Mouse (Mus musculus): ENCODE data around the gene Etfbkmt.

Etfbkmt gene

GRCm38 (mm10) chr6:149189340-149189922, 49.8 kb downstream of the Etfbkmt start:
- TF ChIP-seq GATA4 (IDR thresholded peaks at IDR 0.05; ENCODE audit: insufficient replicate concordance, low read length): no peak

- no peak for TF ChIP-seq GATA4 (IDR thresholded peaks at IDR 0.05; ENCODE audit: insufficient replicate concordance, low read length)
Measured at GRCm38 (mm10) chr6:149193276-149193905, 53.7 kb downstream of the Etfbkmt start.

DNA sequence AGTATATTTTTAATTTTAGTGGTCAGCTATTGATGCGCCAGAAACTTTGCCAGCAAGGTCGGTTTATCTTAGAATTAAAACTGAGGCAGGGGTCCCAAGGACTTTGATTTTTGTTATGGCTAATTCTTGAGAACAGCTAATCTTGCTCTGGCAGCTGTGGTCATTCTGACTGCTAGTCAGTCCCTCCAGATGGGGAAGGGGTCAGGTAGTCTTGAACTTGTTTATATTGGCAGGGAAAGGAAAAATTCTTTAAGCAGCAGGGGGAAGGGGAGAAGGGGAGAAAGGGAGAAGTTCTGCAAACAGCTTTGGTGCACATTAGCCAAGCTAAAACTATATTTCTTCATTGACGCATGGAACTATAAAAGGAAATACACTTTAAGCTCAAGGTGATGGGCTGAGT, 57.5 kb downstream of the Etfbkmt start:
- TF ChIP-seq GATA4 (IDR thresholded peaks at IDR 0.05; ENCODE audit: insufficient replicate concordance, low read length): no peak

- TF ChIP-seq GATA4 (IDR thresholded peaks at IDR 0.05; ENCODE audit: insufficient replicate concordance, low read length): no peak
Measured at GRCm38 (mm10) chr6:149198572-149198971, 58.9 kb downstream of the Etfbkmt start.

Data from liver, adult (tissue).